Mouse (Mus musculus): Measurements from ENCODE around the gene U2af2. TPM values are rescaled to one million over a fixed set of nuclear protein-coding genes. Genes with fewer than 3 reads are reported as not detected.
"Not testable (repeated sequence)": the region's sequence is repeated elsewhere in the genome, so short reads cannot be mapped to it uniquely, and the experiment has no call there.

The U2af2 gene
- polyA plus RNA-seq, 1 experiment, result 222 TPM

DNA sequence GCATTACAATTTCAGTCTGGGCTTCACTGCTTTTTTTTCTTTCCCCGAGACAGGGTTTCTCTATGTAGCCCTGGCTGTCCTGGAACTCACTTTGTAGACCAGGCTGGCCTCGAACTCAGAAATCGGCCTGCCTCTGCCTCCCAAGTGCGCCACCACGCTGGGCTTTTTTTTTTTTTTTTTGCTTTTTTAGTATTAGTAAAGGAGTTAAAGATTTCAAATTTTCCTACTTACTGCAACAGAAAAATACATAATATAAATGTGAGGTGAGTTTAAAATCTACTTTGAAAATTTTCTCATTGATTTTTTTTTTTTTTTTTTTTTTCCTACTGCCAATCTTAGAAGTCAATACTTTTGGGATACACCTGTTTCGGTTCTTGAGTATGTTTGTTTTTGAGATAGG is 2.9 kb downstream of the U2af2 start:
- no peak overlapping the region for H3K4me3 ChIP-seq (replicated peaks; ENCODE audit: control insufficient read depth, low read depth, low read length)
- no peak overlapping the region for H3K27ac ChIP-seq (ENCODE audit: control insufficient read depth, insufficient read depth, low read depth, low read length, poor library complexity)
- TF ChIP-seq POLR2A (IDR thresholded peaks at IDR 0.05; ENCODE audit: borderline replicate concordance, control insufficient read depth, low read depth, low read length), result no peak
- no peak for TF ChIP-seq CTCF (IDR thresholded peaks at IDR 0.05; ENCODE audit: control insufficient read depth, insufficient read depth, low read length)
- no peaks in the 10 kb centered on the region; the same call in 1 of the 2 replicates for H3K4me1 ChIP-seq (ENCODE audit: control insufficient read depth, insufficient read depth, low read length)
- WGBS, result 88% methylated on average over 6 of the region's 6 CpGs

DNA sequence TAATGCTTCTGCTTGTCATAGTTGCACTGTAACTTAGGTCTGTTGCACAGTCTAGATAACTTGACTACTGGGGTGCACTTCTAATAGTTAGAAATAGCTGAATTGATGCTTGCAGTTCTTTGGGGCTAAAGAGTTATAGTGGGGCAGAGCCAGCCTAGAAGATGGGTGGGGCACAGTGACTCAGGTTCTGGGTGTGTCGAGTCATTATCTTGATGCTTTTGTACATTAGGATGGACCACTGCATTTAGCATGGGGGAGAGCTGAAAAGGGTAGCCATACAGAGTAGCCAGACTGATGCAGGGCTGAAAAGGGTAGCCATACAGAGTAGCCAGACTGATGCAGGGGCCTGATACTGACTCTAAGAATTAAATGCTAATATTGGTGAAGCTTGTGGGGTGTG is 11.6 kb downstream of the U2af2 start:
- no peak for TF ChIP-seq POLR2A (IDR thresholded peaks at IDR 0.05; ENCODE audit: borderline replicate concordance, control insufficient read depth, low read depth, low read length)
- no peak for TF ChIP-seq CTCF (IDR thresholded peaks at IDR 0.05; ENCODE audit: control insufficient read depth, insufficient read depth, low read length)
- no peak overlapping the region for H3K27ac ChIP-seq (ENCODE audit: control insufficient read depth, insufficient read depth, low read depth, low read length, poor library complexity)
- WGBS, result 42% methylated on average over 1 of the region's 1 CpGs
- H3K4me3 ChIP-seq (replicated peaks; ENCODE audit: control insufficient read depth, low read depth, low read length), result no peak overlapping the region
- no peaks in the 10 kb centered on the region for H3K4me1 ChIP-seq (ENCODE audit: control insufficient read depth, insufficient read depth, low read length)

DNA sequence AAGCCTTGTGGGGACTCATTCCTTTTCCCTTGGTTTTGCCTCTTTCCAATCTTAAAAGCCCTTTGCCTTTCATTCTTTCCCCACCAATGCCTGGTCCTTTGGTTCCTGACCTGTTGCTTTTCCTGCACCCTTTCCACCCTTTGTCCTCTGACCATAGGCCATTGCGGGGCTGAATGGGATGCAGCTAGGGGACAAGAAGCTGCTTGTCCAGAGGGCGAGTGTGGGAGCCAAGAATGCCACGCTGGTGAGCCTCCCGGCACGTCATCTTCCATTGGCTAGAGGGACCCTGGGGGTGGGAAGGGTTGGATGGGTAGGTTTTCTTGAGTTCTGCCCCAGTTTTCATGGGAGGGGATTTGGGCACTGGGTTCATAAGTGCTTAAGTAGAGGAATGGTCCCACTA is 13.0 kb downstream of the U2af2 start:
- no peak overlapping the region for H3K27ac ChIP-seq (ENCODE audit: control insufficient read depth, insufficient read depth, low read depth, low read length, poor library complexity)
- TF ChIP-seq CTCF (IDR thresholded peaks at IDR 0.05; ENCODE audit: control insufficient read depth, insufficient read depth, low read length) (no peak), POLR2A (IDR thresholded peaks at IDR 0.05; ENCODE audit: borderline replicate concordance, control insufficient read depth, low read depth, low read length) (no peak)
- no peaks in the 10 kb centered on the region for H3K4me1 ChIP-seq (ENCODE audit: control insufficient read depth, insufficient read depth, low read length)
- 92% methylated on average over 5 of the region's 5 CpGs for WGBS
- H3K4me3 ChIP-seq (replicated peaks; ENCODE audit: control insufficient read depth, low read depth, low read length), result no peak overlapping the region

DNA sequence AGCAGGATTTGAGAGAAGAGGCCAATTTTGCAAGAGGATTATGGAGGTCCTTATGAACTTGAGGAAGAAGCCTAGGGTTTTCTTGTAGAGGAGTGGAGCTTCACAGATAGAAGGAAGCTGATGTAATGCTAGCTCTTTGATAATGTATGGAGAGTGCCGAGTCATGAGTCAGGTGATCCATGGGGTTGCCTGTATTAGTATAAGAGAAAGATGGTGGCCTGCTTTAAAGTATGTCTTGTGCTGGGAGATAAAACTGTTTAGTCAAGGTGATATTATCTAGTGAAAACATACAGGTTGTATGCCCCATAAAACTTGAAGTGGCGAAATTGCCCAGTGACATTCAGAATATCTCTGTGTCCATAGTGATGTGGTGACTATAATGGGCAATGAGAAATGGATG is 15.0 kb downstream of the U2af2 start:
- TF ChIP-seq CTCF (IDR thresholded peaks at IDR 0.05; ENCODE audit: control insufficient read depth, insufficient read depth, low read length) (no peak), POLR2A (IDR thresholded peaks at IDR 0.05; ENCODE audit: borderline replicate concordance, control insufficient read depth, low read depth, low read length) (no peak)
- 58% methylated on average over 2 of the region's 2 CpGs for WGBS
- Histone ChIP-seq H3K4me1 (ENCODE audit: control insufficient read depth, insufficient read depth, low read length) (no peaks in the 10 kb centered on the region; the same call in 1 of the 2 replicates), H3K27ac (ENCODE audit: control insufficient read depth, insufficient read depth, low read depth, low read length, poor library complexity) (no peak overlapping the region), H3K4me3 (replicated peaks; ENCODE audit: control insufficient read depth, low read depth, low read length) (no peak overlapping the region)

DNA sequence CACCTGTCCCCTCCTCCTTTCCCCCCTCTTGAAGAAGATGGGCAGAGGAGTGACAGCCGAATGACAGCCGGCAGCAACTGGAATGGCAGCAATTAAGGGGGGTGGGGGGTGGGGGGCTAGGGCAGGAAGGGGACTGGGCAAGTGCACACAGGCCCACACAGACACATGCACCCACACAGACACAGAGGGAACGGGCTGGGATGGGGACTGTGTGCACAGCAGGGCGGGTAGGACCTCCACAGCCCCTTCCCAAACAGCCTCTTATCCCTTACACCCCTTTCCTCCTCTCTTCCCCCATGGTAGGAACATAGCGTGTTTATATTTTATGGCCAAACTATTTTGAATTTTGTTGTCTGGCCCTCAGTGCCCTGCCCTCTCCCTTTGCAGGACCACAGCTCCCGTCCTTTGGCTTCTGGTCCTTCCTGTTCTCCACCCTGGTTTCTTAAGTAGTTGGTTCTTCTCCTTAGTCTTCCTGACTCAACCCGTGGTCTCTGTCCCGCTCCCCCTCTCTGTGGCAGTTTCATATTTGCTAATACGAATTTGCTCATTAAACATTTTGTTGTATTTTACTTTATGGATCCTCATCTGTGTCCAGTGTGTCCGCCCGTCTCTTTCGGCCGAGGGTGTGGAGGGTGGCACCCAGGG is 17.5 kb downstream of the U2af2 start:
- Histone ChIP-seq H3K27ac (ENCODE audit: control insufficient read depth, insufficient read depth, low read depth, low read length, poor library complexity) (peak overlapping the region; percentile 98), H3K4me3 (replicated peaks; ENCODE audit: control insufficient read depth, low read depth, low read length) (peak overlapping the region; percentile 98)
- H3K4me1 ChIP-seq (ENCODE audit: control insufficient read depth, insufficient read depth, low read length), result not testable (repeated sequence)
- 43% methylated on average over 10 of the region's 13 CpGs for WGBS

DNA sequence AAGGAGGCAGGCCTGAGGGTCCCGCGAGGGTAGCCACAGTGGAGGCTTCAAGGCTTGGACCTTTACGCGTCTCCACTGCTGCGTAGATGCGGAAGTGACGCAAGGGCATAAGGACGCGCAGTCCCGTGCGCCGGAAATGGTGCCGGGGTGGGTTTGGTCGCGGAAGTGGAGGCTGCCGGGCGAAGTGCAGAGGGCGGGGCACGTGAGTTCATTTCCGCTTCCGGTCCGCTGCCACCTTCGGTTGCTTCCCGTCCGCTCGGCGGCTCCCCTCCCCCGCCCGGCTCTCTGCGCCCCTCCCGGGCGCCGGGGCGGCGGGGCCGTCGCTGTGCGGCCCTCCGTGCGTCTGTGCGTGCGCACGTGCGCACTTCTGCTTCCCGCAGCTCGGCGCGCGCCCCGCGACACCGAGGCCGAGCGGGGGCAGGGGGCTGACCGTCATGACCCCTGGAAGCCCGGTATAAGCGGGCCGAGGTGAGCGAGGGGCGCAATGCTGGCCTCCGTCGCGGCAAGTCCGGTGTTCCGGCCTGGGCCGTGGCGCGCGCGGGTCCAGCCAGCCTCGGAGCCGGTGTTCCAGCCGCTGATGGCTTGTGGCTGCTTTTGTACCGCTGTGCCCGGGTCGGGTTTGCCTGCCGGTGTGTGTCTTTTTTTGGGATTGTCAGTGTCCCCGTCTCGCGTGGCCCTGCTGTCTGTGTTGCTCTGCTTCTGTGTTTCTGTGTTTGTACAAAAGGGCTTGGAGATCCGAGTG is 18.2 kb downstream of the U2af2 start, which contains the start of gene Epn1:
Gene Epn1 (plus strand): TSS at position 226 of the 742 bp plus-strand sequence.
- WGBS, result under 1% methylated on average over 81 of the region's 81 CpGs
- H3K4me1 ChIP-seq (ENCODE audit: control insufficient read depth, insufficient read depth, low read length), result peaks cover 2% of the 10 kb centered on the region; the same call in 1 of the 2 replicates
- peak within 1 kb of the TSS; percentile 98 for H3K27ac ChIP-seq (ENCODE audit: control insufficient read depth, insufficient read depth, low read depth, low read length, poor library complexity)
- no peak for TF ChIP-seq CTCF (IDR thresholded peaks at IDR 0.05; ENCODE audit: control insufficient read depth, insufficient read depth, low read length)
- TF ChIP-seq POLR2A (IDR thresholded peaks at IDR 0.05; ENCODE audit: borderline replicate concordance, control insufficient read depth, low read depth, low read length), result peak; percentile 61; the same call in 1 of the 2 replicates
- H3K4me3 ChIP-seq (replicated peaks; ENCODE audit: control insufficient read depth, low read depth, low read length), result peak within 1 kb of the TSS; percentile 98

DNA sequence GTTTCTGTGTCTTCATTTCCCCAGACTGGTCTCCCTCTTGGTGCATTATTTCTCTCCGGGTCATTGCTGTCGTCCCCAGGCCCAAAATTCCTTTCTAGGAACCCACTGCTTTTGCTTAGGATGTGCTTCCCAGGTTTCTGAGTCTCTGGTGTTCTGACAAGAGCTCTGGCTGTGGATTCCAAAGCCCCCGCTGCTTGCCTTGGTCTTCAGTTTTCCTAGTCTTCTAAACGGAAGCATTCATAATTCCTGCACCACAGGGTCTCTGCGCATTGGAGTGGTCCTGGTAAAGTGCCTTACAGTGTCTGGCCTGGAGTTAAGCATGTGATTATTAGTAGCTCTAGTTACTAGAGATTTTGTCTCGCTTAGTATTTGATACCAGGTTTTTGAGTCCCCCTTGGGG is 18.9 kb downstream of the U2af2 start:
- Histone ChIP-seq H3K4me3 (replicated peaks; ENCODE audit: control insufficient read depth, low read depth, low read length) (peak overlapping the region; percentile 98), H3K27ac (ENCODE audit: control insufficient read depth, insufficient read depth, low read depth, low read length, poor library complexity) (peak overlapping the region; percentile 98), H3K4me1 (ENCODE audit: control insufficient read depth, insufficient read depth, low read length) (peaks cover 2% of the 10 kb centered on the region; the same call in 1 of the 2 replicates)
- WGBS, result 12% methylated on average over 6 of the region's 6 CpGs
- no peak for TF ChIP-seq POLR2A (IDR thresholded peaks at IDR 0.05; ENCODE audit: borderline replicate concordance, control insufficient read depth, low read depth, low read length)
- no peak for TF ChIP-seq CTCF (IDR thresholded peaks at IDR 0.05; ENCODE audit: control insufficient read depth, insufficient read depth, low read length)

DNA sequence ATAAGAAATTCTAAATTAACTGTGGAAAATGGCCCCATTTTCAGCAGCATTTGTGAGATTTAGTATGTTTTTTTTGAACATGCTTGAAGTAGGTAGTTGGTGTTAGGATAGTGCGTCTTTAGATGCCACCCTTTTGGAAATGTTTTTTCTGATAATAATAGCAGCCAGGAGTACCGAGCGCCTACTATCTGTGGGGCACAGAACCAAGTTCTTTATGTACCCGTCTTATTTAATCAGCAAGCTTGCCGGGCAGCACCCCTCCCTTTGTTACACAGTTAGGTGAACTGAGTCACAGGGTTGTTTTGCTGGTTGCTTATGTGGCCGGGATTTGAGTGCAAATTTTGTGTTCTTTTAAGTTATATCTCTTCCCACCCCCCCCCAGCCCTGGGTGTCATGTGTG is 19.3 kb downstream of the U2af2 start:
- Histone ChIP-seq H3K4me1 (ENCODE audit: control insufficient read depth, insufficient read depth, low read length) (peaks cover 2% of the 10 kb centered on the region; the same call in 1 of the 2 replicates), H3K4me3 (replicated peaks; ENCODE audit: control insufficient read depth, low read depth, low read length) (peak overlapping the region; percentile 12)

More for the DNA sequence above, 19.3 kb downstream of the U2af2 start:
- WGBS, result 45% methylated on average over 6 of the region's 6 CpGs
- no peak for TF ChIP-seq CTCF (IDR thresholded peaks at IDR 0.05; ENCODE audit: control insufficient read depth, insufficient read depth, low read length)
- no peak for TF ChIP-seq POLR2A (IDR thresholded peaks at IDR 0.05; ENCODE audit: borderline replicate concordance, control insufficient read depth, low read depth, low read length)
- H3K27ac ChIP-seq (ENCODE audit: control insufficient read depth, insufficient read depth, low read depth, low read length, poor library complexity), result no peak overlapping the region

Measured in bone marrow, adult 2 months (tissue).